Mouse (Mus musculus) intestine, postnatal 0 days (tissue): ENCODE measurements around the gene Wnt7b. TPM values are rescaled to one million over a fixed set of nuclear protein-coding genes. Genes with fewer than 3 reads are reported as not detected.

ENCODE experiments used
- ATAC-seq: fragments of 200-750 bp; cut with Nextera tagmentation; 2 replicates; pipeline ENCODE4 v1.8.0; 2017; ENCODE audit warnings: mild to moderate bottlenecking, moderate TSS enrichment, moderate library complexity
- H3K27ac ChIP-seq: fragments of 300-500 bp; sonication (generic); 2 replicates; pipeline ENCODE4 v1.5.1; 2014; ENCODE audit warnings: mild to moderate bottlenecking, low read depth, low read length, moderate library complexity
- H3K27me3 ChIP-seq: fragments of 300-500 bp; sonication (generic); replicated peaks from 2 replicates; pipeline ENCODE4 v1.6.1; 2014; ENCODE audit warnings: low read length, mixed read lengths; ENCODE audit not compliant: control insufficient read depth, insufficient read depth
- H3K36me3 ChIP-seq: fragments of 300-500 bp; sonication (generic); 2 replicates; pipeline ENCODE4 v1.6.1; 2014; ENCODE audit warnings: mild to moderate bottlenecking, moderate library complexity; ENCODE audit not compliant: control insufficient read depth, insufficient read depth
- H3K4me1 ChIP-seq: fragments of 300-500 bp; sonication (generic); replicated peaks from 2 replicates; pipeline ENCODE4 v1.6.1; 2014; ENCODE audit warnings: antibody characterized with exemption, low read length, mixed read lengths; ENCODE audit not compliant: control insufficient read depth, insufficient read depth
- H3K4me2 ChIP-seq: fragments of 300-500 bp; sonication (generic); replicated peaks from 2 replicates; pipeline ENCODE4 v1.6.1; 2014; ENCODE audit warnings: low read depth, mild to moderate bottlenecking, moderate library complexity
- H3K4me3 ChIP-seq: fragments of 300-500 bp; sonication (generic); 2 replicates; pipeline ENCODE4 v1.5.1; 2014; ENCODE audit warnings: low read depth, low read length
- H3K9ac ChIP-seq: fragments of 300-500 bp; sonication (generic); 2 replicates; pipeline ENCODE4 v1.6.1; 2014; ENCODE audit warnings: mild to moderate bottlenecking, low read depth, low read length
- H3K9me3 ChIP-seq: fragments of 300-500 bp; sonication (generic); 2 replicates; pipeline ENCODE4 v1.6.1; 2016; ENCODE audit warnings: mixed run types; ENCODE audit not compliant: control insufficient read depth
- CTCF ChIP-seq: sonication (generic); IDR thresholded peaks from 2 replicates; pipeline ENCODE4 v1.5.1; 2016; ENCODE audit warnings: low read depth, mild to moderate bottlenecking, control low read depth, antibody characterized with exemption, moderate library complexity
- WGBS: fragments of 180-500 bp; shearing (Covaris S2); extraction: QIAGEN DNeasy Blood & Tissue Kit; methylation state at CpG from one replicate; pipeline ENCODE4 v1.1.7; 2014; 5-methylcytosine and 5-hydroxymethylcytosine counted together
- polyA plus RNA-seq: library from polyadenylated mRNA; unstranded; fragments of >200 nt; fragmentation: Nextera tagmentation; extraction: Ambion mirVana; gene quantifications from 2 replicates; pipeline ENCODE4 v1.2.1, GENCODE M21; 2015

The Wnt7b gene
- polyA plus RNA-seq, 1 experiment from 2014 or later: 0.14 TPM

DNA sequence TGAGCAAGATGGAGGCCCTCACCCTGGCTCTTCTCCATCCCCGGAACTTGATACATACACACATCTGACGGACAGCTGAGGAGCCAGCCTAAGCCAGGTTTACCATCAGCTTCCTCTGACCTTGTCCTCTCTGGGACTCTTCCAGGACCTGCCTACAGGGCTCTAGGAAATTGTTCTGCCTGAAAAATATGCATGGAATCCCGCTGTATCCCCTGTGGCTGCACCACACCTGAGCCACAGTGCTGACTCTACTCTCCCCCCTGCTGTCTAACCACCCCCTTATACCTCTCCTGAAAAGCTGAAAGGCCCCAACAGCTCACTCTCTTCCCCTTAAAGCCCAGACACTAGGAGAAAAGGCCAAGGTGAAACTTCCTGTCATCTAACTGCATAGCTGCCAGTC lies 52.4 kb downstream of the Wnt7b start:
- WGBS: 62% methylated on average over 3 of the region's 3 CpGs
- H3K27ac ChIP-seq: no peak overlapping the region
- H3K9me3 ChIP-seq: no peaks in the 10 kb centered on the region
- no peaks in the 10 kb centered on the region for H3K4me1 ChIP-seq
- no peaks in the 10 kb centered on the region for H3K27me3 ChIP-seq
- no peak overlapping the region for H3K4me3 ChIP-seq
- no peak overlapping the region for H3K9ac ChIP-seq
- TF ChIP-seq CTCF: no peak
- no peaks in the 10 kb centered on the region for H3K36me3 ChIP-seq
- ATAC-seq: no peak
- no peak overlapping the region for H3K4me2 ChIP-seq

DNA sequence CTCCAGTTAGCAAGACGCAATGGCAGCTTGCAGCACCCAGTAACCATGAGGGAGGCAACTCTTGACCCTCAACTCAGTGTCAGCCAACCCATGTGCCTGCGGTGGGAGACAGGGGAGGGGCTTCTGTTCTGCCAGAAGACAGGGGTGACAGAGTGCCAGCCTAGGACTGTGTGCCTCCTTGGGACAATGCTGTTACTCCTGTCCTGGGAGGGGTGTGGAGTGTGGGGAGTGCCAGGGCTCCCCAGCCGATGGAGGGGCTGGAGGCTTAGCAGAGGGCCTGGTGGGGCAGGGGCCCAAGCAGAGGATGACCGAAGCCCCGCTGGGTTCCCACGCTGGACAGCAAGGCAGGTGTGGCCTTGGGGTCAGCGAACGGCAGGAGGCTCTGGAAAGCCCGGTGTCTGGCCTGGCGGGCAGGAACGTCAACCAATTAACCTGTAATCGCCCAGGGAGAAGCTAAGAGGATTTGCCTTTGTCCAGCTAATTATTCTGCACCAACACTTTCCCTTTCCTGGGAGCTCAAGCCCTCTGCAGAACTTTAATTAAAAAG lies 57.8 kb downstream of the Wnt7b start:
- no peak for ATAC-seq
- H3K27me3 ChIP-seq: no peaks in the 10 kb centered on the region

DNA sequence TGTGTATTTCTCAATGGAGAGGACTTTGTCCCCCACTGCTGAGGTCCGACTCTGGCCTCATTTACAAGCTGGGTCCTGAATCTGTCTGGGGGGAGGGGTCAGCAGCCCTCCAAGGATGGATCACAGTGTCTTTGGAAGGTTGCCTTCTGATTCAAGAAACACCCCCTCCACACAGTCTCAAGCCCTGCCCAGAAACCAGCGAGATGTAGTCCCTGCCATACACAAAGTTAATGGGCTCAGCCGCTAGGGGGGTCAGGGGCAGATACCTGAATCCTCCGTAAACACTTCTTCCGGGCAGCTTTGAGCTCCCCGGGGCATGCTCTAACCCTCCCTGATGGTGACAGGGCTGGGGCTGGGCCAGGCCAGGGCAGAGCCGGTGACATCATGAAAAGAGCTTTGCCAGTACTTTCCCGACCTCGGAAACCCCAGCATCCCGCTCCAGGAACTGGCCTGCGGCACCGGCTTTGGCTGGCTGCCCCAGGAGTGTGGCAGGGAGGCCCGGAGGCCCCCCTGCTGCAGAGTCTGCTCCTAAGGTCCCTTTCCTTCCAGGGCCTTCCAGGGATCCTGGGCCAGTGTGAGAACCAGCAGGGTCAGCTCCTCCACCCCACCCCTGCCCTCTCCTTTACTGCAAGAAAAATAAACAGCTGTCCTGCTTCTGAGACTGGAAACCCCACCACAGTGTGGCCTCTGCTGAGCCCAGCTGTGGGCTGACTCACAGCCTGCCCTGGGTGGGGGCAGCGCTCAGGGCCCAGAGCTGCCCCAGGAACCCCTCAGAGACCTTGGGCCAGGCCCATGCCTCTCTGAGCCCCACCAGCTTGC lies 58.9 kb downstream of the Wnt7b start:
- Histone ChIP-seq H3K36me3 (no peaks in the 10 kb centered on the region), H3K9me3 (no peaks in the 10 kb centered on the region), H3K4me2 (peak overlapping the region; percentile 51), H3K27me3 (no peaks in the 10 kb centered on the region), H3K9ac (no peak overlapping the region), H3K4me1 (0 out of 2 replicates have a peak, but pooled peaks cover 6% of the 10 kb centered on the region), H3K27ac (no peak overlapping the region), H3K4me3 (0 out of 2 replicates have a peak overlapping the region, but pooled peaks have one; percentile 3)
- 7% methylated on average over 14 of the region's 14 CpGs for WGBS
- TF ChIP-seq CTCF: peak; percentile 39
- peak; percentile 46; the same call in 1 of the 2 replicates for ATAC-seq

More for the DNA sequence above, 57.8 kb downstream of the Wnt7b start:
- no peak for TF ChIP-seq CTCF
- Histone ChIP-seq H3K27ac (no peak overlapping the region), H3K9ac (no peak overlapping the region), H3K4me1 (0 out of 2 replicates have a peak, but pooled peaks cover 6% of the 10 kb centered on the region), H3K9me3 (no peaks in the 10 kb centered on the region), H3K4me3 (no peak overlapping the region), H3K36me3 (no peaks in the 10 kb centered on the region), H3K4me2 (no peak overlapping the region)
- 59% methylated on average over 12 of the region's 12 CpGs for WGBS

DNA sequence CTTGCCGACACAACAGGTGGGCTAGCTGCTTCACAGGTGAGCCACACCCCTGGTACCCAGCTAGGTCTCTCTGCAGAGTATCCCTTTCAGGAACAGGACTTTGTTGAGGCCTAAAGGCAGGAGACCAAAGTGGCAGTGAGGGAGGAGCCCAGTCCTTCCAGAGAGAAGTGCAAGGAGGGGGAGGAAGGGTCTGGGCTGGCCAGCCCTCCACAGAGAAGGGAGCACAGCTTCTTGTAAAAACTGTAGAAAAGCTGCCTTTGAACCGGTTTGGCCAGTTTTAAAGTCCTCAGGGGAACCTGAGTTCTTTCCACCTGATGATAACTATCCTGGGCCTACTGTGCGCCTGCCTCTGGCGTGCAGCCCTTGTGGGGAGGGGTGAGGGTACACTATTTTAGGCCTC lies 62.8 kb downstream of the Wnt7b start:
- H3K27ac ChIP-seq: no peak overlapping the region
- no peak overlapping the region for H3K4me2 ChIP-seq
- no peak for TF ChIP-seq CTCF
- H3K36me3 ChIP-seq: no peaks in the 10 kb centered on the region
- no peaks in the 10 kb centered on the region for H3K27me3 ChIP-seq
- 0 out of 2 replicates have a peak, but pooled peaks cover 6% of the 10 kb centered on the region for H3K4me1 ChIP-seq
- ATAC-seq: no peak
- H3K4me3 ChIP-seq: no peak overlapping the region
- H3K9ac ChIP-seq: no peak overlapping the region
- H3K9me3 ChIP-seq: no peaks in the 10 kb centered on the region
- WGBS: 47% methylated on average over 4 of the region's 4 CpGs

DNA sequence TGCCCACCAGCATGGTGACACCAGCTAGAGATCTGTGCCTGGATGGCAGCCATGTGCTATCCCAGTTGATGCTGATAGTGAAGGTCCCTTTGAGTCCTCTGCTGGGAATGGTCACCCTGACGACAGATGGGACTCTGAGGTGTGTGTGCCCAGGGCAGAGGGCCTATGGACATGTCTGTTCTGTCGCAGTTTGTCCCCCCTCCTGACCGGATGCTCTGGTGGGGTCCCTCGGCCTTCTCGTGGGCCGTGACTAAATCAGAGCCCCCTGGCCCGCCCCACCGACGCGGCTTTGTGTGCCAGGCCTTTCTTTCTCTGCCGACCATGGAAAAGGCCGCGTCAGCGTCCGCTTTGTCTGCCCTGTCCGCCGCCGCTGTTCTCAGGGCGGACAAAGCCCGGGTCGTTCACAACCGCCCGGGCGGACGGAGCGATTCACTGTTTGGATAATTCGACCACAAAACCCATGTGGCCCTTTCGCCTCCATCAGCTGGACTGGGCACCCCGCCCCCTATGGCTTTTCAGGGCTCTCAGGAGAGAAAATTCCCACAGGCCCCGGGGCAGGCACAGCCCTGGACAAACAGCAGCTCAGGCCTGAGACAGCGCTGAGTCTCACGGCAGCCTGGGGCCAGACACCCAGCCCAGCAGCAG lies 74.8 kb downstream of the Wnt7b start:
- TF ChIP-seq CTCF: no peak
- Histone ChIP-seq H3K9me3 (no peaks in the 10 kb centered on the region), H3K36me3 (no peaks in the 10 kb centered on the region), H3K4me1 (no peaks in the 10 kb centered on the region), H3K9ac (no peak overlapping the region), H3K27ac (no peak overlapping the region), H3K4me2 (no peak overlapping the region), H3K27me3 (no peaks in the 10 kb centered on the region), H3K4me3 (no peak overlapping the region)
- no peak for ATAC-seq
- WGBS: 74% methylated on average over 32 of the region's 32 CpGs

DNA sequence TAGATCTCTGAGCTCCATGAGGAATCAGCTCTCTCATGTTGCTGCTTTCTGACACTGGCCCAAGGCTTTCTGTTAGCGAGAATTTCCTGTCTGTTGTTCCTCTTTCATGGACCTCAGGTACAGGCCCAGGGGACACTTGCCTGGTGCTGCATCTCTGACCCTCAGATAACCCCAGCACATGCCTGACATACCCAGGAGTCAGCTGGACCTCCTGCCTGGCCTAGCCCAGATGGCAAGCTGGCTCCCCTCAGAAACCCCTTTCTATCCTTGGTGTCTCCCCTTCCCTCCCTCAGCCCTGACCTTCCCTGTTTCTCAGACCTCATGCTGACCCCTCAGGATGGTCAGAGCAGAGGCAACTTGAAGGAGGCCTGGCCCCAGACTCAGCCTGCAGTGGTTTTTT lies 75.6 kb downstream of the Wnt7b start:
- 44% methylated on average over 1 of the region's 1 CpGs for WGBS
- Histone ChIP-seq H3K36me3 (no peaks in the 10 kb centered on the region), H3K4me1 (no peaks in the 10 kb centered on the region), H3K27ac (no peak overlapping the region), H3K9me3 (no peaks in the 10 kb centered on the region), H3K27me3 (no peaks in the 10 kb centered on the region), H3K4me2 (no peak overlapping the region), H3K4me3 (no peak overlapping the region), H3K9ac (no peak overlapping the region)
- no peak for TF ChIP-seq CTCF
- no peak for ATAC-seq
